Mouse (Mus musculus): ENCODE data around the gene Samhd1. TPM values are rescaled to one million over a fixed set of nuclear protein-coding genes. Genes with fewer than 3 reads are reported as not detected.
A peak's percentile ranks its signal among the peaks of the same experiment; 100 is the strongest.

Gene Samhd1
- polyA plus RNA-seq, 1 experiment from 2014 or later: 32.5 TPM

DNA sequence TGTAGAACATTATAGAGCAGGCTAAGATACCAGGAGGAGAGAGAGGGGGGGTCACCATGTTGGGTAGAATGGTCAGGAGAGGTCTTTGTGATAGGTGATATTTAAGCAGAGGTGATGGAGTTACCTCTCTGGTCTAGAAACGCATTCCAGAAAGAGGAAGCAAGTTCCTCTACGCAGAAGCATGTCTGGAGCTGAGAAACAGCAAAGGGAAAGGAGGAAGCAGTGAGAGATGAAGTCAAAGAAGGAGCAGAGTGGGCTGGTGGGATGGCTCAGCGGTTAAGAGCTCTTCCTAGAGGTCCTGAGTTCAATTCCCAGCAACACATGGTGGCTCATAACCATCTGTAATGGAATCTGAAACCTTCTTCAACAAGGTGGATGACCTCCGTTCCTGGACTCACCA lies 6.9 kb upstream of the Samhd1 start:
- Histone ChIP-seq H3K9ac (replicated peaks; ENCODE audit: low read depth, low read length) (no peak overlapping the region), H3K27ac (ENCODE audit: low read length) (no peak overlapping the region), H3K27me3 (ENCODE audit: control insufficient read depth, insufficient read depth, low read length) (no peaks in the 10 kb centered on the region), H3K4me1 (ENCODE audit: control insufficient read depth, insufficient read depth, low read length) (no peaks in the 10 kb centered on the region), H3K9me3 (ENCODE audit: control insufficient read depth, low read depth, low read length) (no peaks in the 10 kb centered on the region), H3K4me3 (ENCODE audit: low read depth, low read length) (no peak overlapping the region), H3K36me3 (ENCODE audit: control insufficient read depth, insufficient read depth, low read length) (peaks cover 16% of the 10 kb centered on the region), H3K4me2 (replicated peaks; ENCODE audit: low read depth, low read length) (no peak overlapping the region)
- 78% methylated on average over 4 of the region's 4 CpGs for WGBS
- no peak for ATAC-seq (ENCODE audit: insufficient number of reproducible peaks, insufficient read depth, low FRiP score, low read depth)

DNA sequence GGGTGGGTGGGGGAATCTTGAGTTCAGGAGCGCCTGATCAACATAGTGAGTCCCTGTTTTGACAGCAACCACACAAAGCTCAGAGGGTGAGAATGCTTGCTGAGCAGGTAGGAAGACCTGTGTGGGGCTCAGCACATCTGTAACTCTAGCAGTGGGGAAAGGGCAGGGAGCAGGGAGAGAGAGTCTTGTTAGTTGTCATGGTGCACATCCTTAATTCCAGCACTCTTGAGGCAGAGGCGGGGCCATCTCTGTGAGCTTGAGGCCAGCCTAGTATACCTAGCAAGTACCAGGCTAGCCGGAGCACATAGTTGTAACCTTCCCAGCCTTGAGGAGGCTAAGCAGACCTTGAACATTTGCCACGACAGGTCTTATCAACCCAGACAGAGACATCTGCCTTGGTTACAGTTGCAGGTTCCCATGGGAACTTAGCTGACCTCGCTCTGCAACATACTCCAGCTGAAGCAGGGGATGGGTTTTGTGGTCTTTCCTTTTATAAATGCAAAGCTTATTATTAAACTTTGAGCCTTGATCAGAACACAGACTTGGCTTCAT lies 4.3 kb upstream of the Samhd1 start:
- Histone ChIP-seq H3K9ac (replicated peaks; ENCODE audit: low read depth, low read length) (no peak overlapping the region), H3K9me3 (ENCODE audit: control insufficient read depth, low read depth, low read length) (no peaks in the 10 kb centered on the region), H3K27me3 (ENCODE audit: control insufficient read depth, insufficient read depth, low read length) (no peaks in the 10 kb centered on the region), H3K4me1 (ENCODE audit: control insufficient read depth, insufficient read depth, low read length) (no peaks in the 10 kb centered on the region), H3K4me3 (ENCODE audit: low read depth, low read length) (no peak overlapping the region), H3K4me2 (replicated peaks; ENCODE audit: low read depth, low read length) (no peak overlapping the region), H3K36me3 (ENCODE audit: control insufficient read depth, insufficient read depth, low read length) (no peaks in the 10 kb centered on the region), H3K27ac (ENCODE audit: low read length) (no peak overlapping the region)
- WGBS: 81% methylated on average over 5 of the region's 5 CpGs
- ATAC-seq (ENCODE audit: insufficient number of reproducible peaks, insufficient read depth, low FRiP score, low read depth): no peak

DNA sequence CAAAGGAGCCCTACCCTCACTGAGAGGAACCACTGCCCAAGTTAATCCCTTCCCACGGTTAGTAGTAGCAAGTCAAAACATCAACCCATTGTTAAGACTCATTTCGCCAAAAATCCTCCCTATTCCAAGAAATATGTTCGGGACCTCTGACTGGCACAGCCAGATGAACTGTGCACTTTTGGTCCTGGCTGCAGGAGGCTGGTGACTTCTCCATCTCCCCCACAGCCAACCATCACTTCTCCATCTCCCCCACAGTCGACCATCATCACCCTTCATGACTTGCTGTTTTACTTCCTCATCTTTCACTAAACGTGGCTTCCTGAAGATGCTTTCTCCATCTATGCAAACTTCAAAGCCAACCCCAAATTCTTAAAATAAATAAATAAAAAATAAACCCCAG lies 3.7 kb upstream of the Samhd1 start:
- Histone ChIP-seq H3K36me3 (ENCODE audit: control insufficient read depth, insufficient read depth, low read length) (no peaks in the 10 kb centered on the region), H3K4me1 (ENCODE audit: control insufficient read depth, insufficient read depth, low read length) (no peaks in the 10 kb centered on the region), H3K27ac (ENCODE audit: low read length) (no peak overlapping the region), H3K9me3 (ENCODE audit: control insufficient read depth, low read depth, low read length) (no peaks in the 10 kb centered on the region), H3K4me2 (replicated peaks; ENCODE audit: low read depth, low read length) (no peak overlapping the region), H3K27me3 (ENCODE audit: control insufficient read depth, insufficient read depth, low read length) (no peaks in the 10 kb centered on the region), H3K9ac (replicated peaks; ENCODE audit: low read depth, low read length) (no peak overlapping the region), H3K4me3 (ENCODE audit: low read depth, low read length) (no peak overlapping the region)
- ATAC-seq (ENCODE audit: insufficient number of reproducible peaks, insufficient read depth, low FRiP score, low read depth): no peak
- WGBS: 84% methylated on average over 5 of the region's 5 CpGs

DNA sequence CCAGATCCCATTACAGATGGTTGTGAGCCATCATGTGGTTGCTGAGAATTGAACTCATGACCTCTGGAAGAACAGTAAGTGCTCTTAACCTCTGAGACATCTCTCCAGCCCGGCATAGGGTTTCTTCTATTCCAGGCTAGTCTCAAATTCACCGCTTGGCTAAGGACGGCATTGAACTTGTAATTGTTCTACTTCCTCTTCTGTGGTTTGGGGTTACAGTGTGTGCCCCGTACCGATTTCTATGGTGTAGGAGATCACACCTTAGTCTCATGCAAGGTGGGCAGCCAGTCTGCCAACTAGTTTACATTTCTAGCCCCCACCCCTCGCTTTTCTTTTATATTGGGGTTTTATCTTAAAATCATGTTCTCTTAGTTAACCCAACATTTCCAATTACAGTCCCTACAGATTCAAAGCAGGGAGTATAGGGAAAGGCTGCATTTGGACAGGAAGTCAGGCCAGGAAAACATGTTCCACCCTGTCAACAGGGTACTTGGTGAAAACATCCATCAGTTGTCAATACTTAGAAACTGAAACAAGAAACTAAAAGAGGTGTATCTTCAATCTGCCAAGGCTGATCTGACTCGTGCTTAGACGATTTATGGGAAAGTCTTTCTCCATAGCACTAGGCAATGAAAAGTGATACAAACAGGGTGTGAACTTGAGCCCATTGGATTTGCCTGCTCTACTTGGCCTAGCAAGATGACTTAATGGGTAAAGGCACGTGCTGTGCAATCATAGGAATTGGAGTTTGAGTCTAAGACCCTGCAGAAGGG lies 3.1 kb upstream of the Samhd1 start:
- Histone ChIP-seq H3K27me3 (ENCODE audit: control insufficient read depth, insufficient read depth, low read length) (no peaks in the 10 kb centered on the region), H3K4me3 (ENCODE audit: low read depth, low read length) (no peak overlapping the region), H3K4me1 (ENCODE audit: control insufficient read depth, insufficient read depth, low read length) (no peaks in the 10 kb centered on the region), H3K9ac (replicated peaks; ENCODE audit: low read depth, low read length) (no peak overlapping the region), H3K4me2 (replicated peaks; ENCODE audit: low read depth, low read length) (no peak overlapping the region), H3K27ac (ENCODE audit: low read length) (no peak overlapping the region), H3K36me3 (ENCODE audit: control insufficient read depth, insufficient read depth, low read length) (no peaks in the 10 kb centered on the region), H3K9me3 (ENCODE audit: control insufficient read depth, low read depth, low read length) (no peaks in the 10 kb centered on the region)
- ATAC-seq (ENCODE audit: insufficient number of reproducible peaks, insufficient read depth, low FRiP score, low read depth): no peak
- WGBS: 82% methylated on average over 9 of the region's 9 CpGs

DNA sequence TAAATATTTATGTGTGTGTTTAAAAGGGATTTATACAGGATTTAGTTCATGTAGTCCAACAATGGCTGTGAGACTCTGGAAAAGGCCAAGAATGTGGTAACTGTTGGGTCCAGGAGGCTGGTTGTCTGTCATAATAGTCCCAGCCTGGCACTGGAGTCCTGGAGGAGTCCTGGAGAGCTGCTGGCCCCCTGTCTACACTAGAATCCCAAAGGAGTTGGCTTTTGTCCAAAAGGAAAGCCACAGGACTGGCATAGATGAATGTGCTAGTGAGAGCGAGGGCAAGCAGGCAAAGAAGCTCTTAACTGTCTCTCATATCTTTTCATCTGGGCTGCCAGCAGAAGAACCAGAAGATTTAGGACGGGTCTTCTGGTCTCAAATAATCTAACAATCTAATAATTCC lies 1.6 kb upstream of the Samhd1 start:
- Histone ChIP-seq H3K9ac (replicated peaks; ENCODE audit: low read depth, low read length) (no peak overlapping the region), H3K9me3 (ENCODE audit: control insufficient read depth, low read depth, low read length) (no peaks in the 10 kb centered on the region), H3K4me3 (ENCODE audit: low read depth, low read length) (no peak overlapping the region), H3K4me2 (replicated peaks; ENCODE audit: low read depth, low read length) (no peak overlapping the region), H3K27me3 (ENCODE audit: control insufficient read depth, insufficient read depth, low read length) (no peaks in the 10 kb centered on the region), H3K36me3 (ENCODE audit: control insufficient read depth, insufficient read depth, low read length) (no peaks in the 10 kb centered on the region), H3K27ac (ENCODE audit: low read length) (no peak overlapping the region), H3K4me1 (ENCODE audit: control insufficient read depth, insufficient read depth, low read length) (no peaks in the 10 kb centered on the region)
- no peak for ATAC-seq (ENCODE audit: insufficient number of reproducible peaks, insufficient read depth, low FRiP score, low read depth)
- 51% methylated on average over 2 of the region's 2 CpGs for WGBS

DNA sequence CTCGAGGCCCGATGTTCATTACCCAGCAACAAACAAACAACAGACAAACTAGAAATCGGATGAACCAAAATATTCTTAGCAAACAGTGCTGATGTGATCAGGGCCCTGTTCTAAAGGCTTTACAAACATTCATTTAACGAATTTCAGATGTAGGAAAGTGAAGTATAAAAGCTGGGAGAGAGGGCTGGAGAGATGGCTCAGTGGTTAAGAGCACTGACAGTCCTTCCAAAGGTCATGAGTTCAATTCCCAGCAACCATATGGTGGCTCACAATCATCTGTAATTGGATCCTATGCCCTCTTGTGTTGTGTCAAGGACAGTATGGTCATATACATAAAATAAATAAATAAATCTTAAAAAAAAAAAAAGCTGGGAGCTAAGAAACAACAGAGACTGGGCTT lies 1.1 kb upstream of the Samhd1 start:
- no peak overlapping the region for H3K4me3 ChIP-seq (ENCODE audit: low read depth, low read length)
- no peaks in the 10 kb centered on the region for H3K27me3 ChIP-seq (ENCODE audit: control insufficient read depth, insufficient read depth, low read length)
- no peaks in the 10 kb centered on the region for H3K9me3 ChIP-seq (ENCODE audit: control insufficient read depth, low read depth, low read length)
- H3K36me3 ChIP-seq (ENCODE audit: control insufficient read depth, insufficient read depth, low read length): no peaks in the 10 kb centered on the region
- no peak overlapping the region for H3K27ac ChIP-seq (ENCODE audit: low read length)
- WGBS: 84% methylated on average over 4 of the region's 4 CpGs
- ATAC-seq (ENCODE audit: insufficient number of reproducible peaks, insufficient read depth, low FRiP score, low read depth): no peak
- H3K9ac ChIP-seq (replicated peaks; ENCODE audit: low read depth, low read length): no peak overlapping the region
- H3K4me1 ChIP-seq (ENCODE audit: control insufficient read depth, insufficient read depth, low read length): no peaks in the 10 kb centered on the region
- no peak overlapping the region for H3K4me2 ChIP-seq (replicated peaks; ENCODE audit: low read depth, low read length)

DNA sequence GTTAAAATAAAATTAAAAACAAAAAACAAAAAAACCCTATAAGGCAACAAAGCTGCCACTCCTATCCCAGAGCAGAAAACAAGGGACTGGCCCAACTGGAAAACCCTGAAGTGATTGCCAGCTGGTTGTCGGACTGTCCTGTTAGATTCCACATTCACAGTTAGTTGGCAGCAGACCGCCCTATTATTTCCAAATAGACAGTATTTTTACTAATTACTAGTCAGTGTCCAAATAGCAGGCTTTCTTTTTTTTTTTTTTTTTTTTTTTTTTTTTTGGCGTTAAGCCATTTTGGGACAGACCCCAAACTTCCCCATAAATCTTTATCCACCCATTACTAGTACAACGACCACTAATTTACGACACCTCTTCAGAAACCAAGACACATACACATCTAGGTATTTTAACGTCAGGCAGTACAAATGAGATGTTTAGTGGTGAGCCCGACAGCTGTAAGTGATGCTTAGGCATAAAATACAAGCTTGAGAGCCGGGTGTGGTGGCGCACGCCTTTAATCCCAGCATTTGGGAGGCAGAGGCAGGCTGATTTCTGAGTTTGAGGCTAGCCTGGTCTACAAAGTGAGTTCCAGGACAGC lies 560 bp upstream of the Samhd1 start:
- WGBS: 81% methylated on average over 10 of the region's 10 CpGs

DNA sequence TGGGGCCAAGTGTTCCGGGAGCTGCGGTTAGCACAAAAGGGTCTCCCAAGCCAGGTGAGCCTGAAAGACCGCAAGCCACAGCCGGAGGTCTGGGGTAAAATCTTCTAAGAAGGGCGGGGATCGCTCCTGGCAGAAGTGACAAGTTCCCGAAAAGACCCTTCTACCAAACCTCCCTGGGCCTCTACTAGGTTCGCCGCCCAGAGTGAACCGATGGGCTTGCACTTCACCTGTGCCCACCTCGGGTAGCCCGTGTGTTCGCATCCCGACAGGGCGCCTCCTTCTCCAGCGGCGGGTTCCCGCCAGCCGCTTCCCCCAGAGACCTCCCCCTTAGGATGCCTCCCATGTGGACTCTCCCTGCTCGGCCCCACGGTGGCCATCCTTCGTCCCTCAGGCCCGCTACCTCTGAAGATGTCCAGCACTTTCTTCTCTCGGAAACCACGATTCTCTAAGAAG lies 560 bp downstream of the Samhd1 start:
- H3K27ac ChIP-seq (ENCODE audit: low read length): peak overlapping the region; percentile 59; the same call in 1 of the 2 replicates
- no peaks in the 10 kb centered on the region for H3K36me3 ChIP-seq (ENCODE audit: control insufficient read depth, insufficient read depth, low read length)
- H3K4me3 ChIP-seq (ENCODE audit: low read depth, low read length): peak overlapping the region; percentile 69
- no peaks in the 10 kb centered on the region for H3K4me1 ChIP-seq (ENCODE audit: control insufficient read depth, insufficient read depth, low read length)
- peak; percentile 46; the same call in 1 of the 2 replicates for ATAC-seq (ENCODE audit: insufficient number of reproducible peaks, insufficient read depth, low FRiP score, low read depth)
- H3K9me3 ChIP-seq (ENCODE audit: control insufficient read depth, low read depth, low read length): no peaks in the 10 kb centered on the region
- WGBS: under 1% methylated on average over 25 of the region's 25 CpGs
- peak overlapping the region; percentile 71 for H3K4me2 ChIP-seq (replicated peaks; ENCODE audit: low read depth, low read length)
- no peaks in the 10 kb centered on the region for H3K27me3 ChIP-seq (ENCODE audit: control insufficient read depth, insufficient read depth, low read length)
- H3K9ac ChIP-seq (replicated peaks; ENCODE audit: low read depth, low read length): peak overlapping the region; percentile 43

More for the DNA sequence above, 560 bp upstream of the Samhd1 start:
- Histone ChIP-seq H3K27me3 (ENCODE audit: control insufficient read depth, insufficient read depth, low read length) (no peaks in the 10 kb centered on the region), H3K27ac (ENCODE audit: low read length) (peak overlapping the region; percentile 35; the same call in 1 of the 2 replicates), H3K4me2 (replicated peaks; ENCODE audit: low read depth, low read length) (peak overlapping the region; percentile 71), H3K9ac (replicated peaks; ENCODE audit: low read depth, low read length) (no peak overlapping the region), H3K4me1 (ENCODE audit: control insufficient read depth, insufficient read depth, low read length) (no peaks in the 10 kb centered on the region), H3K36me3 (ENCODE audit: control insufficient read depth, insufficient read depth, low read length) (no peaks in the 10 kb centered on the region), H3K4me3 (ENCODE audit: low read depth, low read length) (peak overlapping the region; percentile 69; the same call in 1 of the 2 replicates), H3K9me3 (ENCODE audit: control insufficient read depth, low read depth, low read length) (no peaks in the 10 kb centered on the region)
- ATAC-seq (ENCODE audit: insufficient number of reproducible peaks, insufficient read depth, low FRiP score, low read depth): no peak
